Mouse (Mus musculus): ENCODE data around the gene Gm21586.
"Not testable (repeated sequence)": the region's sequence is repeated elsewhere in the genome, so short reads cannot be mapped to it uniquely, and the experiment has no call there.

Gm21586 gene

DNA sequence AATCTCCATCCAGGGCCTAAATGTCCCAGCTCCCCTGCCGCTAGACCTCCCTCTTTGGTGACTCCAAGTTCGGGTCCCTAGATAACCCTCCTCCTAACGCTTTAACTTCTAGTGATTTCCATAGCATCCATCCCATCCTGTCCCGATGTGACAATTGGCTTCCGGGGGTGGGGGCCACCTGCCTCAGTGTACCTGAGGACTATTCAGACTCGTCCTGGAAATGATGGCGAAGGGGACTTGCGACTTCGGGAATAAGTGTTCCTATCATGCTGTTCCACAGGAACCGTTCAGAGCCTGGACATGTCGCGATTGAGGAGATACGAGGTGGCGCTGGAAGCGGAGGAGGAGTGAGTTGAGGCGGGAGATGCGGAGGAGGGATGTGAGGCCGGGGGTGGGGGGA, at the start of gene Gm21586:
TSS of gene Gm21586 (plus strand) at position 301 of the 400 bp plus-strand sequence.
- not testable (repeated sequence) for DNase-seq

- DNase-seq: not testable (repeated sequence)
Measured at GRCm38 (mm10) chr4:42466452-42466851, 27.3 kb downstream of the Gm21586 start, which contains the start of gene Gm2163. Gene Gm2163 (plus strand): TSS chr4:42466752.

Data from kidney, postnatal 10 days (tissue).